Mouse (Mus musculus) mouse embryonic stem cell (cell line): ENCODE data around the gene St6galnac3.

ENCODE experiments used
- in situ Hi-C, 2 experiments: fragments of 300-500 bp; cut with MboI; formaldehyde crosslinking; loops; 1 replicate in 1 of 2; 3 replicates in 1 of 2; pipeline ENCODE4 v1.14.3; 2019 to 2020; ENCODE audit warnings: low sequenced_read_pairs in 2 of 2, low pct_unique_long_range_greater_than_20kb in 1 of 2, mixed read lengths in 1 of 2; ENCODE audit not compliant: unreplicated experiment in 1 of 2

The St6galnac3 gene

GRCm38 (mm10) chr3:153567512-153567911 is 157.5 kb downstream of the St6galnac3 start:
- in situ Hi-C loops, result no loop called here

GRCm38 (mm10) chr3:153566100-153566499 is 158.9 kb downstream of the St6galnac3 start:
- in situ Hi-C loops, result no loop called here

- in situ Hi-C loops, result no loop called here
These were observed 164.1 kb downstream of the St6galnac3 start for GRCm38 (mm10) chr3:153560897-153561296.

GRCm38 (mm10) chr3:153559586-153559985 is 165.4 kb downstream of the St6galnac3 start:
- in situ Hi-C loops, result no loop called here

- in situ Hi-C loops, result no loop called here
These were observed 168.4 kb downstream of the St6galnac3 start for GRCm38 (mm10) chr3:153556621-153557020.

GRCm38 (mm10) chr3:153553712-153554111 is 171.3 kb downstream of the St6galnac3 start:
- in situ Hi-C loops, result no loop called here

GRCm38 (mm10) chr3:153553226-153553625 is 171.7 kb downstream of the St6galnac3 start:
- in situ Hi-C loops, result no loop called here

- in situ Hi-C loops, result no loop called here
These were observed 177.9 kb downstream of the St6galnac3 start for GRCm38 (mm10) chr3:153546936-153547683.

GRCm38 (mm10) chr3:153539851-153540250 is 185.1 kb downstream of the St6galnac3 start:
- in situ Hi-C loops, result no loop called here

- in situ Hi-C loops, result no loop called here
These were observed 186.6 kb downstream of the St6galnac3 start for GRCm38 (mm10) chr3:153538396-153538795.

GRCm38 (mm10) chr3:153537435-153537834 is 187.5 kb downstream of the St6galnac3 start:
- in situ Hi-C loops, result no loop called here

GRCm38 (mm10) chr3:153536260-153536659 is 188.7 kb downstream of the St6galnac3 start:
- in situ Hi-C loops, result no loop called here

GRCm38 (mm10) chr3:153529174-153529573 is 195.8 kb downstream of the St6galnac3 start:
- in situ Hi-C loops, result no loop called here

GRCm38 (mm10) chr3:153525151-153525768 is 199.7 kb downstream of the St6galnac3 start:
- in situ Hi-C loops, result no loop called here

GRCm38 (mm10) chr3:153516848-153517247 is 208.1 kb downstream of the St6galnac3 start:
- in situ Hi-C loops, result no loop called here

- in situ Hi-C loops, result no loop called here
These were observed 211.4 kb downstream of the St6galnac3 start for GRCm38 (mm10) chr3:153513501-153514060.

- in situ Hi-C loops, result no loop called here
These were observed 212.4 kb downstream of the St6galnac3 start for GRCm38 (mm10) chr3:153512545-153512944.

GRCm38 (mm10) chr3:153511151-153511580 is 213.8 kb downstream of the St6galnac3 start:
- in situ Hi-C loops, result no loop called here

GRCm38 (mm10) chr3:153510048-153510630 is 214.8 kb downstream of the St6galnac3 start:
- in situ Hi-C loops, result no loop called here
